Mouse (Mus musculus): ENCODE results near the gene Crygn. TPM values are rescaled to one million over a fixed set of nuclear protein-coding genes. Genes with fewer than 3 reads are reported as not detected.

Crygn gene
- polyA plus RNA-seq, 1 experiment, result 28.5 TPM

DNA sequence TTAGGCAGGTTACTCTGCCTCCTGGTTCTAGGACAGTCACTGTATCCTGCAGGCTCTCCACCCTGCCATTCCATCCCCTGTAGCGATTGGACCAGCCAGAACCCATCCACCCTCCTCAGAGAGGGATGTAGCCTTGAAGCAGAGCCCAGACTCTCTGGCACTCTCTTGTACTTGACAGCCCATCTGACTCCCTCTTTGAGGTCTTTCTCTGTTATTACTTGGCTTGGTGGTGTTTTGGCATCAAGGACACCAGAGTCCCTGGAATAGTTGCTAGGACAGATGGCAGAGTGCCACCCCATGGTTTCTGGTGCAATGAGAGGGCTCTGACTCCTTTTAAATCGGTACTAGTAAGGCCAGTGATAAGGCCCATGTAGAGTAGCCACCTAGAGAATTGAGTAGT lies 44.6 kb downstream of the Crygn start:
- H3K4me1 ChIP-seq (ENCODE audit: control insufficient read depth, insufficient read depth, low read length), result no peaks in the 10 kb centered on the region
- H3K27ac ChIP-seq (ENCODE audit: control insufficient read depth, insufficient read depth, low read depth, low read length, poor library complexity), result no peak overlapping the region
- 68% methylated on average over 2 of the region's 2 CpGs for WGBS
- H3K4me3 ChIP-seq (replicated peaks; ENCODE audit: control insufficient read depth, low read depth, low read length), result no peak overlapping the region
- no peak for TF ChIP-seq CTCF (IDR thresholded peaks at IDR 0.05; ENCODE audit: control insufficient read depth, insufficient read depth, low read length)
- no peak for TF ChIP-seq POLR2A (IDR thresholded peaks at IDR 0.05; ENCODE audit: borderline replicate concordance, control insufficient read depth, low read depth, low read length)

- H3K4me1 ChIP-seq (ENCODE audit: control insufficient read depth, insufficient read depth, low read length), result no peaks in the 10 kb centered on the region
- H3K4me3 ChIP-seq (replicated peaks; ENCODE audit: control insufficient read depth, low read depth, low read length), result no peak overlapping the region
- H3K27ac ChIP-seq (ENCODE audit: control insufficient read depth, insufficient read depth, low read depth, low read length, poor library complexity), result no peak overlapping the region
- 90% methylated on average over 6 of the region's 6 CpGs for WGBS
- no peak for TF ChIP-seq CTCF (IDR thresholded peaks at IDR 0.05; ENCODE audit: control insufficient read depth, insufficient read depth, low read length)
- no peak for TF ChIP-seq POLR2A (IDR thresholded peaks at IDR 0.05; ENCODE audit: borderline replicate concordance, control insufficient read depth, low read depth, low read length)
Observed at GRCm38 (mm10) chr5:24711615-24712014, 46.2 kb downstream of the Crygn start.

- Histone ChIP-seq H3K27ac (ENCODE audit: control insufficient read depth, insufficient read depth, low read depth, low read length, poor library complexity) (no peak overlapping the region), H3K4me1 (ENCODE audit: control insufficient read depth, insufficient read depth, low read length) (no peaks in the 10 kb centered on the region), H3K4me3 (replicated peaks; ENCODE audit: control insufficient read depth, low read depth, low read length) (no peak overlapping the region)
- TF ChIP-seq POLR2A (IDR thresholded peaks at IDR 0.05; ENCODE audit: borderline replicate concordance, control insufficient read depth, low read depth, low read length) (no peak), CTCF (IDR thresholded peaks at IDR 0.05; ENCODE audit: control insufficient read depth, insufficient read depth, low read length) (no peak)
- WGBS, result 83% methylated on average over 2 of the region's 2 CpGs
Observed at GRCm38 (mm10) chr5:24709962-24710361, 47.8 kb downstream of the Crygn start.

GRCm38 (mm10) chr5:24704615-24705014 lies 53.2 kb downstream of the Crygn start:
- 88% methylated on average over 8 of the region's 8 CpGs for WGBS
- no peak overlapping the region for H3K4me3 ChIP-seq (replicated peaks; ENCODE audit: control insufficient read depth, low read depth, low read length)
- H3K4me1 ChIP-seq (ENCODE audit: control insufficient read depth, insufficient read depth, low read length), result no peaks in the 10 kb centered on the region
- TF ChIP-seq POLR2A (IDR thresholded peaks at IDR 0.05; ENCODE audit: borderline replicate concordance, control insufficient read depth, low read depth, low read length) (no peak), CTCF (IDR thresholded peaks at IDR 0.05; ENCODE audit: control insufficient read depth, insufficient read depth, low read length) (no peak)
- H3K27ac ChIP-seq (ENCODE audit: control insufficient read depth, insufficient read depth, low read depth, low read length, poor library complexity), result no peak overlapping the region

- no peak for TF ChIP-seq POLR2A (IDR thresholded peaks at IDR 0.05; ENCODE audit: borderline replicate concordance, control insufficient read depth, low read depth, low read length)
- no peak for TF ChIP-seq CTCF (IDR thresholded peaks at IDR 0.05; ENCODE audit: control insufficient read depth, insufficient read depth, low read length)
- Histone ChIP-seq H3K4me3 (replicated peaks; ENCODE audit: control insufficient read depth, low read depth, low read length) (no peak overlapping the region), H3K4me1 (ENCODE audit: control insufficient read depth, insufficient read depth, low read length) (no peaks in the 10 kb centered on the region), H3K27ac (ENCODE audit: control insufficient read depth, insufficient read depth, low read depth, low read length, poor library complexity) (no peak overlapping the region)
- WGBS, result 88% methylated on average over 3 of the region's 3 CpGs
Observed at GRCm38 (mm10) chr5:24701271-24701670, 56.5 kb downstream of the Crygn start.

Other genes starting within 250 kb of the Crygn start
- not detected in 2 replicates for gene Gbx1, start 230.8 kb downstream of the Crygn start, polyA plus RNA-seq (2011; ENCODE audit: insufficient read depth, insufficient read length, low replicate concordance, missing spikeins)
- not detected in 2 replicates for gene Asb10, start 217.0 kb downstream of the Crygn start, polyA plus RNA-seq (2011; ENCODE audit: insufficient read depth, insufficient read length, low replicate concordance, missing spikeins)
- gene 4931409K22Rik, start 201.2 kb downstream of the Crygn start, polyA plus RNA-seq (2011; ENCODE audit: insufficient read depth, insufficient read length, low replicate concordance, missing spikeins), result 4.7 TPM in 1 of 2 replicates, not detected in the other
- gene Abcf2, start 180.5 kb downstream of the Crygn start, polyA plus RNA-seq (2011; ENCODE audit: insufficient read depth, insufficient read length, low replicate concordance, missing spikeins), result 22.9 and 29.1 TPM in 2 replicates
- 8.6 and 20.6 TPM in 2 replicates for gene Chpf2, start 171.3 kb downstream of the Crygn start, polyA plus RNA-seq (2011; ENCODE audit: insufficient read depth, insufficient read length, low replicate concordance, missing spikeins)
- 3.4 and 6.1 TPM in 2 replicates for gene Smarcd3, start 133.6 kb downstream of the Crygn start, polyA plus RNA-seq (2011; ENCODE audit: insufficient read depth, insufficient read length, low replicate concordance, missing spikeins)
- gene Nub1, start 72.5 kb downstream of the Crygn start, polyA plus RNA-seq (2011; ENCODE audit: insufficient read depth, insufficient read length, low replicate concordance, missing spikeins), result 17.7 and 35.7 TPM in 2 replicates
- gene Wdr86, start 27.3 kb downstream of the Crygn start, polyA plus RNA-seq (2011; ENCODE audit: insufficient read depth, insufficient read length, low replicate concordance, missing spikeins), result 3.8 and 9.1 TPM in 2 replicates
- 30.4 and 42.3 TPM in 2 replicates for gene Rheb, start 84.6 kb upstream of the Crygn start, polyA plus RNA-seq (2011; ENCODE audit: insufficient read depth, insufficient read length, low replicate concordance, missing spikeins)

Measured in bone marrow, adult 2 months (tissue).